ENCODE assay signal across 18 mouse cellular contexts in the genomic region with DNA sequence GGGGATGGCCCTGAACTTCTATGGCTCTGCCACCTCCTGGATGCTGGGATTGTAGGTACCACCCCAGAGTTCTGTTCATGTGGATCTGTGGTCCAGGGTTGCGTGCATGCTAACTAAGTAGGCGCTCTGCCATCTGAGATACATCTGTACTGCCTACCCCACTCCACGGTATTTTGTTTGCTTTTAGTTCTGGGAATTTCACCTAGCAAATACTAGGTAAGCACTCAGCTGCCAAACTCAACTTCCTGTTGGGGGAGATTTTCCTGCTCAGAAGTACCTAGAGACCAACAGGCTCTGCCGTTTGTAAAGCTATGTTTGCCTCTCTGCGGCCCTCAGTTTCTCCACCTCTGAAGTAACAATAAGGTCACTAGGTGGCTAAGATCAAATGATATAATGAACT. TPM values are rescaled to one million over a fixed set of nuclear protein-coding genes. Genes with fewer than 3 reads are reported as not detected.
A peak's percentile ranks its signal among the peaks of the same experiment; 100 is the strongest.
DNase-seq lines count a peak whose midpoint lies in the region; ATAC-seq and TF ChIP-seq lines count a peak whose summit lies in the region.
"Had no signal": no experiment of that assay in that cellular context is flagged by ENCODE, and none has a peak within 500 bp of the region (broad histone marks: within the 10 kb centered on the region; RNA-seq: fewer than 3 reads in every experiment).

No protein-coding gene starts in this region.

- WGBS in hindbrain, embryonic 12.5 days, result 87% methylated on average over 5 of the region's 5 CpGs
- WGBS in hindbrain, embryonic 11.5 days, result 88% methylated on average over 5 of the region's 5 CpGs
- WGBS in lung, embryonic 16.5 days, result 51% methylated on average over 5 of the region's 5 CpGs
- WGBS in forebrain, postnatal 0 days, result 84% methylated on average over 5 of the region's 5 CpGs
- 90% methylated on average over 5 of the region's 5 CpGs for WGBS in hindbrain, embryonic 16.5 days

- H3K27ac ChIP-seq in hindbrain, embryonic 12.5 days, result no peak overlapping the region
- H3K27ac ChIP-seq in hindbrain, embryonic 11.5 days (ENCODE audit: low read depth, low read length), result no peak overlapping the region
- H3K27ac ChIP-seq in lung, embryonic 16.5 days (ENCODE audit: low read length), result no peak overlapping the region
- no peak overlapping the region for H3K27ac ChIP-seq in forebrain, postnatal 0 days (ENCODE audit: low read depth, low read length)
- H3K27ac ChIP-seq in hindbrain, embryonic 16.5 days (ENCODE audit: low read depth, low read length), result no peak overlapping the region
- H3K27ac ChIP-seq: liver, embryonic 14.5 days; neural tube, embryonic 12.5 days had no signal

- H3K9me3 ChIP-seq in hindbrain, embryonic 12.5 days (replicated peaks), result no peaks in the 10 kb centered on the region
- no peaks in the 10 kb centered on the region for H3K9me3 ChIP-seq in hindbrain, embryonic 11.5 days (ENCODE audit: control insufficient read depth, low read length)
- no peaks in the 10 kb centered on the region for H3K9me3 ChIP-seq in lung, embryonic 16.5 days (ENCODE audit: control insufficient read depth, low read length)
- H3K9me3 ChIP-seq in forebrain, postnatal 0 days (ENCODE audit: low read length), result no peaks in the 10 kb centered on the region
- H3K9me3 ChIP-seq in hindbrain, embryonic 16.5 days (ENCODE audit: control insufficient read depth, low read length), result no peaks in the 10 kb centered on the region
- H3K9me3 ChIP-seq: neural tube, embryonic 12.5 days had no signal

- 0 out of 2 replicates have a peak, but pooled peaks cover 2% of the 10 kb centered on the region for H3K27me3 ChIP-seq in hindbrain, embryonic 12.5 days
- H3K27me3 ChIP-seq in hindbrain, embryonic 11.5 days (ENCODE audit: control insufficient read depth, insufficient read depth, low read length), result no peaks in the 10 kb centered on the region
- H3K27me3 ChIP-seq in lung, embryonic 16.5 days (ENCODE audit: control insufficient read depth, insufficient read depth, low read depth, low read length), result no peaks in the 10 kb centered on the region
- no peaks in the 10 kb centered on the region for H3K27me3 ChIP-seq in forebrain, postnatal 0 days (ENCODE audit: insufficient read depth, low read length)
- no peaks in the 10 kb centered on the region for H3K27me3 ChIP-seq in hindbrain, embryonic 16.5 days (replicated peaks; ENCODE audit: control insufficient read depth, insufficient read depth, low read length)
- H3K27me3 ChIP-seq: neural tube, embryonic 12.5 days had no signal

- H3K9ac ChIP-seq in hindbrain, embryonic 12.5 days, result no peak overlapping the region
- no peak overlapping the region for H3K9ac ChIP-seq in hindbrain, embryonic 11.5 days (ENCODE audit: low read depth, low read length)
- H3K9ac ChIP-seq in lung, embryonic 16.5 days (ENCODE audit: low read length), result no peak overlapping the region
- H3K9ac ChIP-seq in forebrain, postnatal 0 days, result no peak overlapping the region
- H3K9ac ChIP-seq in hindbrain, embryonic 16.5 days (ENCODE audit: low read depth, low read length), result no peak overlapping the region
- H3K9ac ChIP-seq: liver, embryonic 14.5 days had no signal

- no peak for ATAC-seq in hindbrain, embryonic 12.5 days (ENCODE audit: low FRiP score)
- no peak for ATAC-seq in hindbrain, embryonic 11.5 days (ENCODE audit: low FRiP score)
- ATAC-seq in lung, embryonic 16.5 days (ENCODE audit: low read depth), result peak; percentile 64
- ATAC-seq in forebrain, postnatal 0 days, result 0 out of 2 replicates have a peak, but pooled peaks have one; percentile 15
- ATAC-seq in hindbrain, embryonic 16.5 days, result no peak

- H3K4me3 ChIP-seq in hindbrain, embryonic 12.5 days, result no peak overlapping the region
- no peak overlapping the region for H3K4me3 ChIP-seq in hindbrain, embryonic 11.5 days (ENCODE audit: low read depth, low read length)
- H3K4me3 ChIP-seq in lung, embryonic 16.5 days (ENCODE audit: low read length), result no peak overlapping the region
- no peak overlapping the region for H3K4me3 ChIP-seq in forebrain, postnatal 0 days (ENCODE audit: low read depth, low read length)
- H3K4me3 ChIP-seq in hindbrain, embryonic 16.5 days (ENCODE audit: low read length), result no peak overlapping the region

- no peak for TF ChIP-seq CTCF in forebrain, postnatal 0 days (IDR thresholded peaks at IDR 0.05; ENCODE audit: low read depth)

- H3K4me1 ChIP-seq in hindbrain, embryonic 12.5 days, result peaks cover 2% of the 10 kb centered on the region; the same call in 1 of the 2 replicates
- H3K4me1 ChIP-seq in hindbrain, embryonic 11.5 days (replicated peaks; ENCODE audit: control insufficient read depth, insufficient read depth, low read length), result no peaks in the 10 kb centered on the region
- peaks cover 7% of the 10 kb centered on the region; the same call in 1 of the 2 replicates for H3K4me1 ChIP-seq in lung, embryonic 16.5 days (replicated peaks; ENCODE audit: control insufficient read depth, insufficient read depth, low read length)
- no peaks in the 10 kb centered on the region for H3K4me1 ChIP-seq in forebrain, postnatal 0 days (ENCODE audit: insufficient read depth)
- no peaks in the 10 kb centered on the region for H3K4me1 ChIP-seq in hindbrain, embryonic 16.5 days (ENCODE audit: control insufficient read depth, insufficient read depth, low read depth, low read length)
- H3K4me1 ChIP-seq: neural tube, embryonic 12.5 days had no signal

- no peak for DNase-seq in hindbrain, embryonic 11.5 days (ENCODE audit: low spot score)
- no peak for DNase-seq in lung, postnatal 10 days
- DNase-seq in forebrain, postnatal 0 days, result no peak
- no peak for DNase-seq in adrenal gland, postnatal 25 days
- DNase-seq: thymus, postnatal 25 days had no signal

- no peaks in the 10 kb centered on the region for H3K36me3 ChIP-seq in hindbrain, embryonic 12.5 days
- no peaks in the 10 kb centered on the region for H3K36me3 ChIP-seq in hindbrain, embryonic 11.5 days (ENCODE audit: control insufficient read depth, insufficient read depth, low read length)
- no peaks in the 10 kb centered on the region for H3K36me3 ChIP-seq in lung, embryonic 16.5 days (ENCODE audit: control insufficient read depth, insufficient read depth, low read length)
- no peaks in the 10 kb centered on the region for H3K36me3 ChIP-seq in forebrain, postnatal 0 days (ENCODE audit: insufficient read depth)
- H3K36me3 ChIP-seq in hindbrain, embryonic 16.5 days (ENCODE audit: control insufficient read depth, insufficient read depth, low read length), result no peaks in the 10 kb centered on the region
- H3K36me3 ChIP-seq: neural tube, embryonic 12.5 days had no signal

- peak overlapping the region; percentile 52; the same call in 1 of the 2 replicates for H3K4me2 ChIP-seq in hindbrain, embryonic 12.5 days (replicated peaks)
- no peak overlapping the region for H3K4me2 ChIP-seq in hindbrain, embryonic 11.5 days (replicated peaks; ENCODE audit: low read depth, low read length)
- H3K4me2 ChIP-seq in lung, embryonic 16.5 days (ENCODE audit: low read depth, low read length), result peak overlapping the region; percentile 61
- no peak overlapping the region; the same call in 1 of the 2 replicates for H3K4me2 ChIP-seq in forebrain, postnatal 0 days (ENCODE audit: low read depth)
- H3K4me2 ChIP-seq in hindbrain, embryonic 16.5 days (ENCODE audit: low read length), result peak overlapping the region; percentile 79; the same call in 1 of the 2 replicates

RNA-seq across cellular contexts. Expression of a gene that starts 25.0 kb away (rescaled TPM):
- polyA plus RNA-seq in hindbrain, embryonic 12.5 days (2016; fragmentation: Nextera tagmentation; extraction: Ambion mirVana), result 0.67 and 1.2 TPM in 2 replicates
- polyA plus RNA-seq in hindbrain, embryonic 11.5 days (2014; fragmentation: Nextera tagmentation; extraction: Ambion mirVana), result 0.67 and 1.2 TPM in 2 replicates
- polyA plus RNA-seq in lung, embryonic 16.5 days (2015; fragmentation: Nextera tagmentation; extraction: Ambion mirVana), result 0.20 and 0.44 TPM in 2 replicates
- total RNA-seq in forebrain, postnatal 0 days (2014; rRNA removed), result 1.5 and 1.8 TPM in 2 replicates
- polyA plus RNA-seq in forebrain, postnatal 0 days (2015; fragmentation: Nextera tagmentation; extraction: Ambion mirVana), result 1.5 and 2.1 TPM in 2 replicates
- polyA plus RNA-seq in hindbrain, embryonic 16.5 days (2015; fragmentation: Nextera tagmentation; extraction: Ambion mirVana), result 0.16 and 0.47 TPM in 2 replicates
- total RNA-seq in adrenal gland, postnatal 25 days (2021), result not detected in 2 replicates
- total RNA-seq: adrenal gland, adult 18-20 months; gastrocnemius, adult 8-10 months; heart, adult 8-10 months; megakaryocyte progenitor cell, adult 5-6 weeks; monocyte, adult 5-6 weeks had no signal
- polyA plus RNA-seq: frontal cortex, adult 2 months; heart, postnatal 0 days; kidney, embryonic 16.5 days; liver, embryonic 14.5 days had no signal

RNA-seq across cellular contexts. Expression of a gene that starts 37.1 kb away (rescaled TPM):
- polyA plus RNA-seq in hindbrain, embryonic 12.5 days (2016; fragmentation: Nextera tagmentation; extraction: Ambion mirVana), result 6.1 and 8.8 TPM in 2 replicates
- 3.0 and 3.4 TPM in 2 replicates for polyA plus RNA-seq in hindbrain, embryonic 11.5 days (2014; fragmentation: Nextera tagmentation; extraction: Ambion mirVana)
- polyA plus RNA-seq in lung, embryonic 16.5 days (2015; fragmentation: Nextera tagmentation; extraction: Ambion mirVana), result 0.63 and 0.69 TPM in 2 replicates
- 2.6 and 3.5 TPM in 2 replicates for total RNA-seq in forebrain, postnatal 0 days (2014; rRNA removed)
- polyA plus RNA-seq in forebrain, postnatal 0 days (2015; fragmentation: Nextera tagmentation; extraction: Ambion mirVana), result 1.8 and 2.1 TPM in 2 replicates
- polyA plus RNA-seq in hindbrain, embryonic 16.5 days (2015; fragmentation: Nextera tagmentation; extraction: Ambion mirVana), result 0.19 TPM in 1 of 2 replicates, not detected in the other
- total RNA-seq in adrenal gland, postnatal 25 days (2021), result 4.2 and 6.1 TPM in 2 replicates
- total RNA-seq: megakaryocyte progenitor cell, adult 5-6 weeks; monocyte, adult 5-6 weeks had no signal
- polyA plus RNA-seq: heart, postnatal 0 days had no signal

Comparison
In these comparisons a context has a peak if more than half of its experiments do, and no peak if none do; other contexts are left out.
1. H3K4me2 ChIP-seq: peak in hindbrain, embryonic 12.5 days (single experiment), lung, embryonic 16.5 days (single experiment) and hindbrain, embryonic 16.5 days (single experiment); none in hindbrain, embryonic 11.5 days (single experiment) and forebrain, postnatal 0 days (single experiment).
2. ATAC-seq: peak in lung, embryonic 16.5 days (single experiment) and forebrain, postnatal 0 days (single experiment); none in hindbrain, embryonic 12.5 days (single experiment), hindbrain, embryonic 11.5 days (single experiment) and hindbrain, embryonic 16.5 days (single experiment).